Mouse (Mus musculus): ENCODE measurements around the gene Pglyrp4. TPM values are rescaled to one million over a fixed set of nuclear protein-coding genes. Genes with fewer than 3 reads are reported as not detected.

The Pglyrp4 gene
- polyA plus RNA-seq, 1 experiment from 2014 or later, result not detected

Other genes starting within 250 kb of the Pglyrp4 start
- 65.5 and 75.1 TPM in 2 replicates for gene Snapin, start 235.9 kb upstream of the Pglyrp4 start, polyA plus RNA-seq (2016; fragmentation: Nextera tagmentation; extraction: Ambion mirVana)
- gene Chtop, start 217.4 kb upstream of the Pglyrp4 start, polyA plus RNA-seq (2016; fragmentation: Nextera tagmentation; extraction: Ambion mirVana), result 193 and 205 TPM in 2 replicates
- gene S100a1, start 212.5 kb upstream of the Pglyrp4 start, polyA plus RNA-seq (2016; fragmentation: Nextera tagmentation; extraction: Ambion mirVana), result 5.4 and 7.2 TPM in 2 replicates
- 9.3 and 9.5 TPM in 2 replicates for gene S100a13, start 212.5 kb upstream of the Pglyrp4 start, polyA plus RNA-seq (2016; fragmentation: Nextera tagmentation; extraction: Ambion mirVana)
- gene S100a14, start 200.1 kb upstream of the Pglyrp4 start, polyA plus RNA-seq (2016; fragmentation: Nextera tagmentation; extraction: Ambion mirVana), result not detected in 2 replicates
- gene S100a16, start 189.7 kb upstream of the Pglyrp4 start, polyA plus RNA-seq (2016; fragmentation: Nextera tagmentation; extraction: Ambion mirVana), result 30.8 and 35.3 TPM in 2 replicates
- gene S100a3, start 166.3 kb upstream of the Pglyrp4 start, polyA plus RNA-seq (2016; fragmentation: Nextera tagmentation; extraction: Ambion mirVana), result not detected in 2 replicates
- not detected in 2 replicates for gene S100a2, start 136.7 kb upstream of the Pglyrp4 start, polyA plus RNA-seq (2016; fragmentation: Nextera tagmentation; extraction: Ambion mirVana)
- not detected in 2 replicates for gene Gm42674, start 125.0 kb upstream of the Pglyrp4 start, polyA plus RNA-seq (2016; fragmentation: Nextera tagmentation; extraction: Ambion mirVana)
- gene S100a4, start 123.1 kb upstream of the Pglyrp4 start, polyA plus RNA-seq (2016; fragmentation: Nextera tagmentation; extraction: Ambion mirVana), result 0.35 and 0.81 TPM in 2 replicates
- gene S100a5, start 118.4 kb upstream of the Pglyrp4 start, polyA plus RNA-seq (2016; fragmentation: Nextera tagmentation; extraction: Ambion mirVana), result not detected in 2 replicates
- 14.0 and 23.4 TPM in 2 replicates for gene S100a6, start 114.0 kb upstream of the Pglyrp4 start, polyA plus RNA-seq (2016; fragmentation: Nextera tagmentation; extraction: Ambion mirVana)
- gene S100a7a, start 72.9 kb upstream of the Pglyrp4 start, polyA plus RNA-seq (2016; fragmentation: Nextera tagmentation; extraction: Ambion mirVana), result 0.15 TPM in 1 of 2 replicates, not detected in the other
- gene S100a8, start 57.9 kb upstream of the Pglyrp4 start, polyA plus RNA-seq (2016; fragmentation: Nextera tagmentation; extraction: Ambion mirVana), result 2.3 TPM in 1 of 2 replicates, not detected in the other
- 0.48 TPM in 1 of 2 replicates, not detected in the other for gene S100a9, start 31.2 kb upstream of the Pglyrp4 start, polyA plus RNA-seq (2016; fragmentation: Nextera tagmentation; extraction: Ambion mirVana)
- not detected in 2 replicates for gene Gm5849, start 51.0 kb downstream of the Pglyrp4 start, polyA plus RNA-seq (2016; fragmentation: Nextera tagmentation; extraction: Ambion mirVana)